Mouse (Mus musculus) c-Kit-positive CD71-negative TER-119-negative erythroid progenitor cells, embryonic 14.5 days (primary cell): ENCODE measurements around the gene Nr1h4.

ENCODE experiments used
- DNase-seq: peaks from one replicate; pipeline ENCODE4 v3.0.0-alpha.2; 2013; ENCODE audit warnings: low read depth

Gene Nr1h4

GRCm38 (mm10) chr10:89481638-89482037, 51.7 kb downstream of the Nr1h4 start:
- DNase-seq, result no peak

- no peak for DNase-seq
These were observed 54.6 kb downstream of the Nr1h4 start for GRCm38 (mm10) chr10:89478766-89479165.

GRCm38 (mm10) chr10:89470596-89471353, 62.6 kb downstream of the Nr1h4 start:
- no peak for DNase-seq

GRCm38 (mm10) chr10:89464760-89465405, 68.5 kb downstream of the Nr1h4 start:
- DNase-seq, result no peak

- no peak for DNase-seq
These were observed 70.5 kb downstream of the Nr1h4 start for GRCm38 (mm10) chr10:89462890-89463289.

GRCm38 (mm10) chr10:89461856-89462507, 71.4 kb downstream of the Nr1h4 start:
- peak; percentile 94 for DNase-seq

- no peak for DNase-seq
These were observed 72.4 kb downstream of the Nr1h4 start for GRCm38 (mm10) chr10:89460972-89461371.

GRCm38 (mm10) chr10:89458770-89459169, 74.6 kb downstream of the Nr1h4 start:
- DNase-seq, result no peak

- DNase-seq, result peak; percentile 23
These were observed 79.6 kb downstream of the Nr1h4 start for GRCm38 (mm10) chr10:89453794-89454193.

- peak; percentile 28 for DNase-seq
These were observed 80.2 kb downstream of the Nr1h4 start for GRCm38 (mm10) chr10:89453068-89453641.

- no peak for DNase-seq
These were observed 83.0 kb downstream of the Nr1h4 start for GRCm38 (mm10) chr10:89450411-89450810.

- no peak for DNase-seq
These were observed 89.0 kb downstream of the Nr1h4 start for GRCm38 (mm10) chr10:89444381-89444780.

- DNase-seq, result peak; percentile 74
These were observed 89.7 kb downstream of the Nr1h4 start, which contains the start of gene Gas2l3 for GRCm38 (mm10) chr10:89443623-89444151. Gas2l3 (minus strand) TSS chr10:89443967.

GRCm38 (mm10) chr10:89443115-89443622, 90.2 kb downstream of the Nr1h4 start:
- no peak for DNase-seq

- DNase-seq, result no peak
These were observed 90.7 kb downstream of the Nr1h4 start for GRCm38 (mm10) chr10:89442640-89443039.

- no peak for DNase-seq
These were observed 91.4 kb downstream of the Nr1h4 start for GRCm38 (mm10) chr10:89441961-89442360.

GRCm38 (mm10) chr10:89439380-89439779, 94.0 kb downstream of the Nr1h4 start:
- no peak for DNase-seq

- DNase-seq, result no peak
These were observed 95.4 kb downstream of the Nr1h4 start for GRCm38 (mm10) chr10:89437996-89438395.

- DNase-seq, result no peak
These were observed 95.9 kb downstream of the Nr1h4 start for GRCm38 (mm10) chr10:89437472-89437871.

GRCm38 (mm10) chr10:89435920-89436319, 97.5 kb downstream of the Nr1h4 start:
- no peak for DNase-seq

- DNase-seq, result no peak
These were observed 98.0 kb downstream of the Nr1h4 start for GRCm38 (mm10) chr10:89435413-89435812.
